Mouse (Mus musculus): ENCODE results near the gene Tbc1d2b. TPM values are rescaled to one million over a fixed set of nuclear protein-coding genes. Genes with fewer than 3 reads are reported as not detected.

Tbc1d2b gene
- polyA plus RNA-seq, 1 experiment = 2.0 TPM

DNA sequence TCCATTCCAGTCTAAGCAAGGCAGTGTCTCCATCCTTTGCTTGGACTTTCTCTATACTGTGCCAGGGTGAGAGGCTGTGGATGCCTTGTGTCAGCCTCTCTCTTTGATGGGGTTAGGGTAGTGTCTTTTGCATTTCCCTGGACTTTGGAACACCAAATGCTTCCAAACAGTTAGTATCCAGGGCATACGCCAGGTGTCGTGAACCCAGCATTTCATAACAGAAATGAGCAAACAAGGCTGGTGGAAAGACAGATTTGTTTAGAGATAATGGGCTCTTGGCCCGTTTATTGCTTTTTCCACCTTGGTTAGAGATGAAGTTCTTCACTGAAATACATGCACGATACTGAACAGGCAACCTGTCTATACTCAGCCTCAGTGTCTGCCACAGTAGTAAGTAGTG is 105.0 kb downstream of the Tbc1d2b start:
- TF ChIP-seq TAL1 (IDR thresholded peaks at IDR 0.05; ENCODE audit: low read length) = no peak
- no peak for TF ChIP-seq GATA1 (IDR thresholded peaks at IDR 0.05; ENCODE audit: low read length)
- H3K27me3 ChIP-seq (ENCODE audit: control insufficient read depth) = peaks cover 45% of the 10 kb centered on the region
- peaks cover 7% of the 10 kb centered on the region for H3K4me1 ChIP-seq (ENCODE audit: control insufficient read depth)

DNA sequence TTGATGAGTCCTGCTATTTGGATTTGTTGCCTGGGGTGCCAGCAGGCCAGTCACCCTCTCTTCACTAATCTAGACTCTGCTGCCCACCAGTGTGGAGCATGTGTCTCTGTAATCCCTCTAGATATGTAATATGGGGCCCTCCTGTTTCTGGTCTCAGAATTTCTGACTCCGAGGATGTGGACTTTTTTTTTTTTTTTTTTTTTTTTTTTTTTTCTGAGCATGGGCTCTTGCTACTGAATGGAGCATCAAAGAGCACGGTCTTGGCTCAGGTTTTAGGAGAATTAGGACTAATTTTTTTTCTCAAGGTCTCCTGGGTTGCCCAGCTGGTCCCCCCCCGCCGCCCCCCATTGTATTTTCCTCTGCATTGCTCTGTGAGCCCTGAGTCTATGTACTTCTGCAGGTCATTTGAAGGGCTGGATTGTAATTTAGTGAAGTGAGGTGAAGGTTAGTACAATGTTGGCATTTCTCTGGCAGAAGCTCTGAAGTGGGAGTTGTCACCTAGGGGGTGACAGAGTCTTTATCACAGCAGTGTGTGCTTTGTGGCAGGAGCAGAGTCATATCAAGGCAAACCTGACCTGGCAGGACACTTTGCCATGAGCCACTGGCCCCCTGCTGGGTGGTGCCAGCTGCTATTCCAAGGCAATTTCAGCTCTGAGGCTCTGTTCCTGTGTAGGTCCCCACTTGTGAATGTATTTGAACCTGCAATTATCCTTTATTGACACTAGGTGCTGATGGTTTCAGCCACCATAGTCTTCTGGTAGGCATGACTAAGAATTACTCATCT is 105.7 kb downstream of the Tbc1d2b start:
- no peak for TF ChIP-seq GATA1 (IDR thresholded peaks at IDR 0.05; ENCODE audit: low read length)
- TF ChIP-seq TAL1 (IDR thresholded peaks at IDR 0.05; ENCODE audit: low read length) = no peak
- no peaks in the 10 kb centered on the region for H3K9me3 ChIP-seq (ENCODE audit: control insufficient read depth, low read length)
- no peak overlapping the region for H3K4me3 ChIP-seq (replicated peaks)
- H3K36me3 ChIP-seq (ENCODE audit: control insufficient read depth) = no peaks in the 10 kb centered on the region
- H3K27me3 ChIP-seq (ENCODE audit: control insufficient read depth) = peaks cover 45% of the 10 kb centered on the region
- peaks cover 7% of the 10 kb centered on the region for H3K4me1 ChIP-seq (ENCODE audit: control insufficient read depth)

More for the DNA sequence above, 105.0 kb downstream of the Tbc1d2b start:
- Histone ChIP-seq H3K36me3 (ENCODE audit: control insufficient read depth) (no peaks in the 10 kb centered on the region), H3K4me3 (replicated peaks) (no peak overlapping the region), H3K9me3 (ENCODE audit: control insufficient read depth, low read length) (no peaks in the 10 kb centered on the region)

GRCm38 (mm10) chr9:90163749-90164095 is 106.9 kb downstream of the Tbc1d2b start:
- peak overlapping the region; percentile 55 for H3K4me3 ChIP-seq (replicated peaks)
- peaks cover 45% of the 10 kb centered on the region for H3K27me3 ChIP-seq (ENCODE audit: control insufficient read depth)

DNA sequence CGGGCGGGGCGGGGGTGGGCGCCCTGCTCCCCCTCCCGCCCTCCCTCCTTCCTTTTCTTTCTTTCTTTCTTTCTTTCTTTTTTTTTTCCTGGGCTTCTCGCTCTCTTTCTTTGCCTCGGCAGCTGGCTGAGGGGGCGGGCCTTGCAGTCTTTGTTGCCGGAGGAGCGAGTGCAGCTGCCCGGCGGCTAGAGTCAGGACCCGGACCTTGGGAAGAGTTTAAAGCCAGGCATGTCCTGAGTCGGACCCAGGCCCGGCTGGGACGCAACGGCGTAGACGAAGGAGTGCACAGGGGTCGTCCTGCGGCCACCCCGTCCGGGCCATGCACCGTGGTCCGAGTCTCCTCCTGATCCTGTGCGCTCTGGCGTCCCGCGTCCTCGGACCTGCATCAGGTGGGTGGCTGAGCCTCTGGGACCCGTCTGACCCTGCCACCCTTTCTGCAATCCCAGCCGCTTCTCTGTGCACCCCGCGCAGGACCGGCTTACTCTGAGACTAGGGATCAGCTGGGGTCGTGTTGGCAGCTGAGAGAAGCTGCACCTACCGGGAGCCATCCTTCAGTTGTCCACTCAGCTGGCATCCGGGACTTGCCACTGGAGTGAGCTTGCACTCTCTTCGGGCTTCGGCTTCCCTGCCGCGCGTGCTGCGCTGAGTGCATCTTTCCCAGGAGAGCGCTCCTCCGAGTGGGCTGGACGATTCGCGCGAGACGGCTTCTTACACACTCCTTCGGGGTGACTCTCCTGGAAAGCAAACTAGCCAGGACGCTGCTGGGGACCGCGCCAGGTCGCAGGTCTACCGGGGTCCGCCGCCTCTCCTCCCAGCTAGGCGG is 107.5 kb downstream of the Tbc1d2b start, which contains the start of gene Adamts7:
Gene Adamts7, plus strand, starts transcription at position 144 of the 823 bp plus-strand sequence.
- Histone ChIP-seq H3K4me3 (replicated peaks) (peak within 1 kb of the TSS; percentile 55), H3K36me3 (ENCODE audit: control insufficient read depth) (no peaks in the 10 kb centered on the region), H3K4me1 (ENCODE audit: control insufficient read depth) (peaks cover 7% of the 10 kb centered on the region), H3K9me3 (ENCODE audit: control insufficient read depth, low read length) (no peaks in the 10 kb centered on the region), H3K27me3 (ENCODE audit: control insufficient read depth) (peaks cover 45% of the 10 kb centered on the region)
- TF ChIP-seq GATA1 (IDR thresholded peaks at IDR 0.05; ENCODE audit: low read length) = no peak
- TF ChIP-seq TAL1 (IDR thresholded peaks at IDR 0.05; ENCODE audit: low read length) = no peak

More at GRCm38 (mm10) chr9:90163749-90164095, 106.9 kb downstream of the Tbc1d2b start:
- TF ChIP-seq TAL1 (IDR thresholded peaks at IDR 0.05; ENCODE audit: low read length) (no peak), GATA1 (IDR thresholded peaks at IDR 0.05; ENCODE audit: low read length) (no peak)
- Histone ChIP-seq H3K4me1 (ENCODE audit: control insufficient read depth) (peaks cover 7% of the 10 kb centered on the region), H3K36me3 (ENCODE audit: control insufficient read depth) (no peaks in the 10 kb centered on the region), H3K9me3 (ENCODE audit: control insufficient read depth, low read length) (no peaks in the 10 kb centered on the region)

GRCm38 (mm10) chr9:90162243-90162925 is 108.2 kb downstream of the Tbc1d2b start:
- no peaks in the 10 kb centered on the region for H3K9me3 ChIP-seq (ENCODE audit: control insufficient read depth, low read length)
- TF ChIP-seq GATA1 (IDR thresholded peaks at IDR 0.05; ENCODE audit: low read length) (no peak), TAL1 (IDR thresholded peaks at IDR 0.05; ENCODE audit: low read length) (no peak)
- no peaks in the 10 kb centered on the region for H3K36me3 ChIP-seq (ENCODE audit: control insufficient read depth)
- peaks cover 45% of the 10 kb centered on the region for H3K27me3 ChIP-seq (ENCODE audit: control insufficient read depth)
- H3K4me3 ChIP-seq (replicated peaks) = no peak overlapping the region
- H3K4me1 ChIP-seq (ENCODE audit: control insufficient read depth) = peaks cover 7% of the 10 kb centered on the region

Other genes starting within 250 kb of the Tbc1d2b start
- 0.08 and 0.19 TPM in 2 replicates for gene Ctsh, start 216.7 kb downstream of the Tbc1d2b start, polyA plus RNA-seq (2012)
- gene Morf4l1, start 156.0 kb downstream of the Tbc1d2b start, polyA plus RNA-seq (2012) = 7.1 and 8.2 TPM in 2 replicates
- gene Adamts7, start 107.7 kb downstream of the Tbc1d2b start, polyA plus RNA-seq (2012) = 0.01 TPM in 1 of 2 replicates, not detected in the other

Data from erythroblast, embryonic 14.5 days (primary cell).